Mouse (Mus musculus) testis, postnatal 10 days (tissue): ENCODE measurements around the gene Nfya.

Experiments
- DNase-seq: peaks from one replicate; pipeline ENCODE4 v3.0.0; 2021; ENCODE audit warnings: low spot score

The Nfya gene

DNA sequence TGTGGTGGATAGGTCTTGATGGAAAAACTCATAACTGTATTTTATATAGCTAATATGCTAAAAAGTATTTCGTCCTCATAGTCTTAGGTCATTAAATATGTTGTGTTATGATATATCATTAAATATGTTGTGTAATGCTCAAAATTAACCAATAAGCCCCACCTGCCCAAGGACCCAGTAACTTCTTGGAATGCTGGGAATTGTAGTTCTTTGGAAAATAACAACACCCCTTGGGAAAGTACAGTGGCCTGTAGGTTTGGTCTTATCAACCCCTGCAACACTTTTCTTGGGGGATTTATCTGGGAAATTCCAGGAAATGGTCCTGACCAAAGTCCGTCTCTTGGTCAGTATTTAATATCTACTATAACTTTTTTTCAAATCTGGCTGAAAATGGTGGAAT lies 66.6 kb downstream of the Nfya start:
- DNase-seq: no peak

- no peak for DNase-seq
These were observed 67.8 kb downstream of the Nfya start for GRCm38 (mm10) chr17:48341947-48342346.

DNA sequence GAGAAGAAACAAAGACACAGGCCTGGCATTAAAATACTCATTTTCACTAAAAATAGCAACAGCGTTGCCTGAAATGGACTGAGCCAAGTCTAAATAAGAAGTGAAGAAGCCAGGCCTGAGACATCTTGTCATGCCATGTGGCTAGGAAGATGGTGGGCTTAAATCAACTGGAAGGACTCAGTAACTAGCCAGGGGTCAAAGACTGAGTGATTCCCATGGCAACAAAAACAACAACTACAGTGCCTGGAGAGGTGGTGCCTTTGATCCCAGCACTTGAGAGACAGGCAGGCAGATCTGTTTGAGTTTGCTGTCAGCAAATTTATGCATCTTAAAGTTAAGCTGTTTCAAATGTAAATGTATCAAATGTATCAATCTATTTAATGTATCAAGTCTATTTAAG lies 69.4 kb downstream of the Nfya start:
- DNase-seq: no peak
